Mouse (Mus musculus) limb, embryonic 10.5 days (tissue): ENCODE results near the gene Cyb5b. TPM values are rescaled to one million over a fixed set of nuclear protein-coding genes. Genes with fewer than 3 reads are reported as not detected.
"Not testable (repeated sequence)": the region's sequence is repeated elsewhere in the genome, so short reads cannot be mapped to it uniquely, and the experiment has no call there.

ENCODE experiments used
- DNase-seq: peaks from one replicate; pipeline ENCODE4 v3.0.0-alpha.2; 2017; ENCODE audit warnings: low spot score
- H3K27ac ChIP-seq: fragments of 300-500 bp; sonication (generic); 2 replicates; pipeline ENCODE4 v1.5.1; 2016; ENCODE audit warnings: mild to moderate bottlenecking
- H3K27me3 ChIP-seq: fragments of 300-500 bp; sonication (generic); 2 replicates; pipeline ENCODE4 v1.6.1; 2016; ENCODE audit warnings: low read depth, mild to moderate bottlenecking; ENCODE audit not compliant: poor library complexity, severe bottlenecking
- H3K36me3 ChIP-seq: fragments of 300-500 bp; sonication (generic); 2 replicates; pipeline ENCODE4 v1.6.1; 2016; ENCODE audit warnings: mild to moderate bottlenecking, moderate library complexity
- H3K4me1 ChIP-seq: fragments of 300-500 bp; sonication (generic); 2 replicates; pipeline ENCODE4 v1.6.1; 2016
- H3K4me3 ChIP-seq: fragments of 300-500 bp; sonication (generic); 2 replicates; pipeline ENCODE4 v1.5.1; 2016; ENCODE audit warnings: mild to moderate bottlenecking, moderate library complexity
- H3K9me3 ChIP-seq: fragments of 300-500 bp; sonication (generic); replicated peaks from 2 replicates; pipeline ENCODE4 v1.6.1; 2016; ENCODE audit warnings: mild to moderate bottlenecking
- WGBS: fragments of 180-500 bp; shearing (Covaris S2); methylation state at CpG from one replicate; pipeline ENCODE4 v1.1.7; 2016; 5-methylcytosine and 5-hydroxymethylcytosine counted together
- polyA plus RNA-seq: library from polyadenylated mRNA; unstranded; fragments of >200 nt; fragmentation: Nextera tagmentation; extraction: Ambion mirVana; gene quantifications from 2 replicates; pipeline ENCODE4 v1.2.1, GENCODE M21; 2016

Gene Cyb5b
- polyA plus RNA-seq, 1 experiment from 2014 or later: 128 TPM

- Histone ChIP-seq H3K27me3 (no peaks in the 10 kb centered on the region), H3K9me3 (no peaks in the 10 kb centered on the region), H3K36me3 (no peaks in the 10 kb centered on the region), H3K4me3 (no peak overlapping the region), H3K27ac (no peak overlapping the region), H3K4me1 (peaks cover 7% of the 10 kb centered on the region)
- DNase-seq: no peak
- 72% methylated on average over 24 of the region's 24 CpGs for WGBS
Measured at GRCm38 (mm10) chr8:107197901-107198826, 47.7 kb downstream of the Cyb5b start.

GRCm38 (mm10) chr8:107205164-107205563 is 54.7 kb downstream of the Cyb5b start:
- Histone ChIP-seq H3K4me1 (no peaks in the 10 kb centered on the region), H3K4me3 (no peak overlapping the region), H3K27ac (no peak overlapping the region), H3K9me3 (no peaks in the 10 kb centered on the region), H3K27me3 (no peaks in the 10 kb centered on the region), H3K36me3 (no peaks in the 10 kb centered on the region)
- 94% methylated on average over 9 of the region's 9 CpGs for WGBS
- DNase-seq: no peak

- 0 out of 2 replicates have a peak overlapping the region, but pooled peaks have one; percentile 8 for H3K27ac ChIP-seq
- no peak for DNase-seq
- H3K27me3 ChIP-seq: no peaks in the 10 kb centered on the region
- WGBS: 84% methylated on average over 23 of the region's 23 CpGs
- H3K4me1 ChIP-seq: no peaks in the 10 kb centered on the region
- no peaks in the 10 kb centered on the region for H3K36me3 ChIP-seq
- no peak overlapping the region for H3K4me3 ChIP-seq
- H3K9me3 ChIP-seq: no peaks in the 10 kb centered on the region
Measured at GRCm38 (mm10) chr8:107205701-107206561, 55.5 kb downstream of the Cyb5b start.

GRCm38 (mm10) chr8:107206782-107207525 is 56.5 kb downstream of the Cyb5b start:
- H3K36me3 ChIP-seq: no peaks in the 10 kb centered on the region
- no peaks in the 10 kb centered on the region for H3K4me1 ChIP-seq
- DNase-seq: no peak
- H3K9me3 ChIP-seq: no peaks in the 10 kb centered on the region
- no peak overlapping the region for H3K4me3 ChIP-seq
- no peaks in the 10 kb centered on the region for H3K27me3 ChIP-seq
- no peak overlapping the region for H3K27ac ChIP-seq
- WGBS: 89% methylated on average over 9 of the region's 9 CpGs

GRCm38 (mm10) chr8:107209185-107209584 is 58.7 kb downstream of the Cyb5b start:
- Histone ChIP-seq H3K27ac (no peak overlapping the region), H3K27me3 (no peaks in the 10 kb centered on the region), H3K4me1 (no peaks in the 10 kb centered on the region), H3K4me3 (no peak overlapping the region), H3K36me3 (no peaks in the 10 kb centered on the region), H3K9me3 (no peaks in the 10 kb centered on the region)
- 94% methylated on average over 7 of the region's 7 CpGs for WGBS
- DNase-seq: no peak

- H3K4me3 ChIP-seq: no peak overlapping the region
Measured at GRCm38 (mm10) chr8:107212006-107212405, 61.6 kb downstream of the Cyb5b start.

GRCm38 (mm10) chr8:107217230-107217629 is 66.8 kb downstream of the Cyb5b start:
- not testable (repeated sequence) for H3K4me3 ChIP-seq, H3K9me3 ChIP-seq, DNase-seq, H3K36me3 ChIP-seq, H3K4me1 ChIP-seq, H3K27ac ChIP-seq, H3K27me3 ChIP-seq
- WGBS: 76% methylated on average over 7 of the region's 7 CpGs

More at GRCm38 (mm10) chr8:107212006-107212405, 61.6 kb downstream of the Cyb5b start:
- no peak for DNase-seq
- no peak overlapping the region for H3K27ac ChIP-seq
- 95% methylated on average over 7 of the region's 7 CpGs for WGBS
- H3K4me1 ChIP-seq: no peaks in the 10 kb centered on the region
- H3K9me3 ChIP-seq: no peaks in the 10 kb centered on the region
- no peaks in the 10 kb centered on the region for H3K27me3 ChIP-seq
- no peaks in the 10 kb centered on the region for H3K36me3 ChIP-seq

GRCm38 (mm10) chr8:107218091-107218490 is 67.7 kb downstream of the Cyb5b start:
- H3K27me3 ChIP-seq: no peaks in the 10 kb centered on the region
- no peaks in the 10 kb centered on the region for H3K9me3 ChIP-seq
- no peak for DNase-seq
- 93% methylated on average over 8 of the region's 8 CpGs for WGBS
- H3K4me1 ChIP-seq: peaks cover 14% of the 10 kb centered on the region
- H3K27ac ChIP-seq: no peak overlapping the region
- H3K4me3 ChIP-seq: no peak overlapping the region
- H3K36me3 ChIP-seq: no peaks in the 10 kb centered on the region

- no peak overlapping the region for H3K27ac ChIP-seq
Measured at GRCm38 (mm10) chr8:107219078-107219477, 68.6 kb downstream of the Cyb5b start.

GRCm38 (mm10) chr8:107221924-107222851 is 71.7 kb downstream of the Cyb5b start:
- Histone ChIP-seq H3K27ac (peak overlapping the region; percentile 71), H3K9me3 (no peaks in the 10 kb centered on the region), H3K27me3 (no peaks in the 10 kb centered on the region), H3K36me3 (no peaks in the 10 kb centered on the region), H3K4me1 (peaks cover 31% of the 10 kb centered on the region), H3K4me3 (no peak overlapping the region)
- 46% methylated on average over 8 of the region's 8 CpGs for WGBS
- DNase-seq: no peak

More at GRCm38 (mm10) chr8:107219078-107219477, 68.6 kb downstream of the Cyb5b start:
- H3K36me3 ChIP-seq: no peaks in the 10 kb centered on the region
- no peaks in the 10 kb centered on the region for H3K27me3 ChIP-seq
- peaks cover 18% of the 10 kb centered on the region for H3K4me1 ChIP-seq
- H3K4me3 ChIP-seq: no peak overlapping the region
- H3K9me3 ChIP-seq: no peaks in the 10 kb centered on the region
- DNase-seq: no peak
- 89% methylated on average over 2 of the region's 2 CpGs for WGBS

- DNase-seq: peak; percentile 57
- Histone ChIP-seq H3K27me3 (no peaks in the 10 kb centered on the region), H3K4me1 (peaks cover 35% of the 10 kb centered on the region), H3K27ac (peak overlapping the region; percentile 27; the same call in 1 of the 2 replicates), H3K4me3 (no peak overlapping the region), H3K36me3 (no peaks in the 10 kb centered on the region), H3K9me3 (no peaks in the 10 kb centered on the region)
- 4% methylated on average over 9 of the region's 9 CpGs for WGBS
Measured at GRCm38 (mm10) chr8:107226183-107226582, 75.7 kb downstream of the Cyb5b start.
